Mouse (Mus musculus) left cerebral cortex, adult 8-10 months (tissue): ENCODE data around the gene Pik3r2. TPM values are rescaled to one million over a fixed set of nuclear protein-coding genes. Genes with fewer than 3 reads are reported as not detected.

Experiments
- DNase-seq, 2 experiments: peaks; one replicate each; pipeline ENCODE4 v3.0.0; 2022; ENCODE audit warnings: low spot score in 2 of 2
- total RNA-seq, 4 experiments: library from RNA; stranded (reverse); gene quantifications; 2 replicates each; pipeline ENCODE4 v1.2.4; 2022

The Pik3r2 gene
- total RNA-seq, 4 experiments from 2014 or later, result 143 to 151 (median 149) TPM

GRCm38 (mm10) chr8:70801830-70802229, 25.3 kb upstream of the Pik3r2 start:
- DNase-seq, result no peak

GRCm38 (mm10) chr8:70801156-70801555, 24.6 kb upstream of the Pik3r2 start:
- DNase-seq, result peak; percentile 58 to 86

GRCm38 (mm10) chr8:70800648-70801047, 24.1 kb upstream of the Pik3r2 start:
- DNase-seq, result no peak

GRCm38 (mm10) chr8:70798281-70798680, 21.8 kb upstream of the Pik3r2 start:
- no peak for DNase-seq

GRCm38 (mm10) chr8:70797081-70798070, 20.9 kb upstream of the Pik3r2 start:
- peak; percentile 75 to 96 for DNase-seq

GRCm38 (mm10) chr8:70796403-70797080, 20.0 kb upstream of the Pik3r2 start:
- DNase-seq, result no peak

- DNase-seq, result peak in 1 of 2 experiments; percentile 25
Measured at GRCm38 (mm10) chr8:70795370-70795769, 18.9 kb upstream of the Pik3r2 start.

GRCm38 (mm10) chr8:70794215-70794614, 17.7 kb upstream of the Pik3r2 start:
- peak in 1 of 2 experiments; percentile 29 for DNase-seq

- DNase-seq, result no peak
Measured at GRCm38 (mm10) chr8:70792700-70793099, 16.2 kb upstream of the Pik3r2 start.

GRCm38 (mm10) chr8:70791975-70792691, 15.6 kb upstream of the Pik3r2 start:
- peak; percentile 95 to 96 for DNase-seq

GRCm38 (mm10) chr8:70791294-70791701, 14.8 kb upstream of the Pik3r2 start:
- peak in 1 of 2 experiments; percentile 55 for DNase-seq

- peak in 1 of 2 experiments; percentile 64 for DNase-seq
Measured at GRCm38 (mm10) chr8:70790846-70791245, 14.3 kb upstream of the Pik3r2 start.

- DNase-seq, result peak in 1 of 2 experiments; percentile 21
Measured at GRCm38 (mm10) chr8:70789046-70789445, 12.5 kb upstream of the Pik3r2 start.

- no peak for DNase-seq
Measured at GRCm38 (mm10) chr8:70787941-70788667, 11.6 kb upstream of the Pik3r2 start.

- no peak for DNase-seq
Measured at GRCm38 (mm10) chr8:70787051-70787445, 10.5 kb upstream of the Pik3r2 start.

GRCm38 (mm10) chr8:70786291-70787050, 10.0 kb upstream of the Pik3r2 start:
- DNase-seq, result no peak

- DNase-seq, result no peak
Measured at GRCm38 (mm10) chr8:70780093-70780492, 3.6 kb upstream of the Pik3r2 start.

GRCm38 (mm10) chr8:70775851-70776495, 540 bp downstream of the Pik3r2 start:
- no peak for DNase-seq

GRCm38 (mm10) chr8:70775227-70775626, 1.3 kb downstream of the Pik3r2 start:
- DNase-seq, result no peak

GRCm38 (mm10) chr8:70774740-70775139, 1.8 kb downstream of the Pik3r2 start:
- no peak for DNase-seq
